Mouse (Mus musculus) adrenal gland, postnatal 10 days (tissue): ENCODE measurements at regions not wholly inside any gene's neighbourhood (a gene's known extent, or its start where the extent isn't known, plus 50 kb on each side); places are given as distances from the start of the nearest gene placed in this dataset.

Experiments
- DNase-seq: peaks from one replicate; pipeline ENCODE4 v3.0.0; 2021; ENCODE audit warnings: mixed read lengths

- DNase-seq = no peak
These were observed 147.5 kb upstream of the Dusp10 start for GRCm38 (mm10) chr1:183865586-183865985.

GRCm38 (mm10) chr1:183868965-183869364 lies 144.1 kb upstream of the Dusp10 start:
- no peak for DNase-seq

- DNase-seq = peak; percentile 17
These were observed 117.2 kb upstream of the Dusp10 start for GRCm38 (mm10) chr1:183895936-183896335.

- peak; percentile 58 for DNase-seq
These were observed 115.0 kb upstream of the Dusp10 start for GRCm38 (mm10) chr1:183898091-183898490.

- peak; percentile 20 for DNase-seq
These were observed 108.5 kb upstream of the Dusp10 start for GRCm38 (mm10) chr1:183904564-183904963.

GRCm38 (mm10) chr1:183905345-183906142 lies 107.6 kb upstream of the Dusp10 start:
- DNase-seq = peak; percentile 88

GRCm38 (mm10) chr1:183917656-183918055 lies 95.4 kb upstream of the Dusp10 start:
- DNase-seq = no peak

- DNase-seq = no peak
These were observed 91.8 kb upstream of the Dusp10 start for GRCm38 (mm10) chr1:183921262-183921661.

- DNase-seq = no peak
These were observed 84.6 kb upstream of the Dusp10 start for GRCm38 (mm10) chr1:183928539-183928938.

- DNase-seq = no peak
These were observed 82.6 kb upstream of the Dusp10 start for GRCm38 (mm10) chr1:183930363-183930982.

GRCm38 (mm10) chr1:183931141-183931540 lies 82.0 kb upstream of the Dusp10 start:
- DNase-seq = no peak

- DNase-seq = no peak
These were observed 79.3 kb upstream of the Dusp10 start for GRCm38 (mm10) chr1:183933845-183934244.

- DNase-seq = no peak
These were observed 75.9 kb upstream of the Dusp10 start for GRCm38 (mm10) chr1:183937166-183937565.

GRCm38 (mm10) chr1:183938361-183938760 lies 74.7 kb upstream of the Dusp10 start:
- DNase-seq = no peak

GRCm38 (mm10) chr1:183940706-183941105 lies 72.4 kb upstream of the Dusp10 start:
- DNase-seq = no peak

GRCm38 (mm10) chr1:183946241-183946640 lies 66.9 kb upstream of the Dusp10 start:
- DNase-seq = peak; percentile 4

GRCm38 (mm10) chr1:183947066-183947465 lies 66.0 kb upstream of the Dusp10 start:
- DNase-seq = peak; percentile 34

GRCm38 (mm10) chr1:183949205-183949604 lies 63.9 kb upstream of the Dusp10 start:
- no peak for DNase-seq

GRCm38 (mm10) chr1:183954086-183954485 lies 59.0 kb upstream of the Dusp10 start:
- DNase-seq = peak; percentile 8

- no peak for DNase-seq
These were observed 56.7 kb upstream of the Dusp10 start for GRCm38 (mm10) chr1:183956391-183956790.

- DNase-seq = no peak
These were observed 51.7 kb upstream of the Dusp10 start for GRCm38 (mm10) chr1:183961383-183961782.

GRCm38 (mm10) chr1:183962486-183962885 lies 50.6 kb upstream of the Dusp10 start:
- no peak for DNase-seq

- DNase-seq = peak; percentile 17
These were observed 49.8 kb upstream of the Dusp10 start for GRCm38 (mm10) chr1:183963286-183963685.
